Mouse (Mus musculus): ENCODE data around the gene Gpat3. TPM values are rescaled to one million over a fixed set of nuclear protein-coding genes. Genes with fewer than 3 reads are reported as not detected.

Gene Gpat3
- polyA plus RNA-seq, 1 experiment, result 1.7 TPM

DNA sequence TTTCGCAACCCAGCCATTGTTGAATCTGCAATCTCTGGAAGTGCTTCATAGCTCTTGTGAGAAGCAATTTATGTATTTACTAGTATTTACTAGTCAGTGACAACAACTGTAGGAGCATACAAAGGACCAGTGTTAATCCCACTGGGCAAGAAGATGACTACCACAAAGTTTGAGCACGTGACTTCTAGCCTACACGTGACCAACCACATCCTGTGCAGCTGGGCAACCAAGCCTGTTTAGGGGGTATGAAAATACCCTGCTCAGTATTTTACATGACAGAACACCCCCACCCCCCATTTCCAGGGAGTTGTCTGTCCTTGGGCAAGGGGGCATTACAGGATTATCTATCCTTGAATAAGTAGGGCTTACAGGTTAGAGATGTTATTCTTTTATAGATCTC is 11.0 kb downstream of the Gpat3 start:
- no peak for TF ChIP-seq CTCF (IDR thresholded peaks at IDR 0.05; ENCODE audit: borderline replicate concordance, insufficient read depth, low read length)
- no peak for TF ChIP-seq POLR2A (IDR thresholded peaks at IDR 0.05; ENCODE audit: low read depth, low read length)

GRCm38 (mm10) chr5:100860417-100861053 is 15.0 kb downstream of the Gpat3 start:
- TF ChIP-seq CTCF (IDR thresholded peaks at IDR 0.05; ENCODE audit: borderline replicate concordance, insufficient read depth, low read length) (no peak), POLR2A (IDR thresholded peaks at IDR 0.05; ENCODE audit: low read depth, low read length) (no peak)
- Histone ChIP-seq H3K4me3 (ENCODE audit: insufficient read depth, low read length) (no peak overlapping the region), H3K27ac (ENCODE audit: insufficient read depth, low read length) (no peak overlapping the region), H3K4me1 (ENCODE audit: control insufficient read depth, insufficient read depth, low read length) (peaks cover 7% of the 10 kb centered on the region)

More for the DNA sequence above, 11.0 kb downstream of the Gpat3 start:
- H3K4me1 ChIP-seq (ENCODE audit: control insufficient read depth, insufficient read depth, low read length), result peaks cover 6% of the 10 kb centered on the region
- H3K27ac ChIP-seq (ENCODE audit: insufficient read depth, low read length), result no peak overlapping the region
- H3K4me3 ChIP-seq (ENCODE audit: insufficient read depth, low read length), result no peak overlapping the region

DNA sequence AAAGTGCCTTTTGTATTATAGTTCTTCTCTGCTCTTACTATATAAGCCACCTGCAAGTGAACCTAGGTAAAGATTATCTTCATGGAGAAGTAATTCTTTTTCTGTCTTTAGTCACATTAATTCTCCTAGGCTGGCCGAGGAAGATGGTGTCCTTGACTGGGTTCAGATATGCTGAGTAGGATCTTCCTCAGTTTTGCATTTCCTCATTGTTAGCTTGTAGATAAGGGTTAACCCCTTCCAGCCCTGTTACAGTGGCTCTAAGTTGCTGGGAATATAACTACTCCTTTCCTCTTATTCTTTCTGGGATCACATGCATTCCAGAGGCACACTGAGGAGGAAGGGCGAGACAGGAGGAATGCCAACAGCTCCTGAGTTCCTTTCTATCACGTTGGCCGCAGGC is 15.6 kb downstream of the Gpat3 start:
- H3K4me1 ChIP-seq (ENCODE audit: control insufficient read depth, insufficient read depth, low read length), result peaks cover 11% of the 10 kb centered on the region
- H3K27ac ChIP-seq (ENCODE audit: insufficient read depth, low read length), result no peak overlapping the region
- TF ChIP-seq POLR2A (IDR thresholded peaks at IDR 0.05; ENCODE audit: low read depth, low read length), result no peak
- no peak for TF ChIP-seq CTCF (IDR thresholded peaks at IDR 0.05; ENCODE audit: borderline replicate concordance, insufficient read depth, low read length)
- H3K4me3 ChIP-seq (ENCODE audit: insufficient read depth, low read length), result no peak overlapping the region

DNA sequence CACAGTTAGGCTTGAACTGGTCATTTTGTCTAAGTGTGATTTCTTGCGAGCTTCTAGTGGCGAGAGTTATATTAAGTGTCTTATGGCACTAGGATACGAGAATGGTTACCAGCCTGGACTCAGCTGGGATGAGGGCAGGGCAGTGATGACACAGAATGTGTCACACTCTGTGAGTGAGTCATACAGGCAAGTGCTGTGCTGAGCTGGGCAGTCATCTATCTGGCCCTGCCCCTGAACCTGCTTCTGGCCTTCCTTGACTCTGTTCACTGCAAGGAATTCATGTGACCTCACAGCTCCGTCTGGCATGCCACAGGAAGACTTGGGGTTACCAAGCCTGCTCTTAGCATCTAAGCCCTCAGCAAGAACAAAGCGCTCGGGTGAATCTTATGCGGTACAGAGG is 16.3 kb downstream of the Gpat3 start:
- H3K27ac ChIP-seq (ENCODE audit: insufficient read depth, low read length), result no peak overlapping the region
- peaks cover 11% of the 10 kb centered on the region for H3K4me1 ChIP-seq (ENCODE audit: control insufficient read depth, insufficient read depth, low read length)
- no peak overlapping the region for H3K4me3 ChIP-seq (ENCODE audit: insufficient read depth, low read length)
- TF ChIP-seq POLR2A (IDR thresholded peaks at IDR 0.05; ENCODE audit: low read depth, low read length) (no peak), CTCF (IDR thresholded peaks at IDR 0.05; ENCODE audit: borderline replicate concordance, insufficient read depth, low read length) (no peak)

- Histone ChIP-seq H3K27ac (ENCODE audit: insufficient read depth, low read length) (no peak overlapping the region), H3K4me1 (ENCODE audit: control insufficient read depth, insufficient read depth, low read length) (peaks cover 11% of the 10 kb centered on the region), H3K4me3 (ENCODE audit: insufficient read depth, low read length) (no peak overlapping the region)
- TF ChIP-seq CTCF (IDR thresholded peaks at IDR 0.05; ENCODE audit: borderline replicate concordance, insufficient read depth, low read length) (no peak), POLR2A (IDR thresholded peaks at IDR 0.05; ENCODE audit: low read depth, low read length) (no peak)
These were observed 17.6 kb downstream of the Gpat3 start for GRCm38 (mm10) chr5:100863091-100863490.

- no peak overlapping the region for H3K4me3 ChIP-seq (ENCODE audit: insufficient read depth, low read length)
- TF ChIP-seq POLR2A (IDR thresholded peaks at IDR 0.05; ENCODE audit: low read depth, low read length) (no peak), CTCF (IDR thresholded peaks at IDR 0.05; ENCODE audit: borderline replicate concordance, insufficient read depth, low read length) (no peak)
- peaks cover 11% of the 10 kb centered on the region for H3K4me1 ChIP-seq (ENCODE audit: control insufficient read depth, insufficient read depth, low read length)
- no peak overlapping the region for H3K27ac ChIP-seq (ENCODE audit: insufficient read depth, low read length)
These were observed 18.9 kb downstream of the Gpat3 start for GRCm38 (mm10) chr5:100864438-100864837.

DNA sequence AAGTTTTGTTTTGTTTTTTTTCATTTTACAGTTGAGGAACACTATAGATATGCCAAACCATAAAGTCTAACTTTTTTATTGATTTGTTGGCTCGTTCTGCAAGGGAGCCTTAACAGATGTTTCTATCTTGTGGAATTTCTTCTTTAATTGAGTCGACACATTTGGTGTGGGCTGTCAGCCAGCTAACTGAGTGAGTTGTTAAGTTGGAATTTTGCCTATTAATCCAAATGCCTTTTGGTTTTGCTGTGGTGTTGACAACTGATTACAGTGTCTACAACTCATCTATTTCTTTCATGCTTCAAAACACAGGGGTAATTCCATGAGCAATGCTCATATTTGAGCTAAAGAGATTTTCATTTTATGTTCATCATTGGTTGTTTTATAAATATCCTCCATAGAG is 20.7 kb downstream of the Gpat3 start:
- Histone ChIP-seq H3K4me1 (ENCODE audit: control insufficient read depth, insufficient read depth, low read length) (peaks cover 5% of the 10 kb centered on the region; the same call in 1 of the 2 replicates), H3K27ac (ENCODE audit: insufficient read depth, low read length) (no peak overlapping the region), H3K4me3 (ENCODE audit: insufficient read depth, low read length) (no peak overlapping the region)
- TF ChIP-seq CTCF (IDR thresholded peaks at IDR 0.05; ENCODE audit: borderline replicate concordance, insufficient read depth, low read length) (no peak), POLR2A (IDR thresholded peaks at IDR 0.05; ENCODE audit: low read depth, low read length) (no peak)

DNA sequence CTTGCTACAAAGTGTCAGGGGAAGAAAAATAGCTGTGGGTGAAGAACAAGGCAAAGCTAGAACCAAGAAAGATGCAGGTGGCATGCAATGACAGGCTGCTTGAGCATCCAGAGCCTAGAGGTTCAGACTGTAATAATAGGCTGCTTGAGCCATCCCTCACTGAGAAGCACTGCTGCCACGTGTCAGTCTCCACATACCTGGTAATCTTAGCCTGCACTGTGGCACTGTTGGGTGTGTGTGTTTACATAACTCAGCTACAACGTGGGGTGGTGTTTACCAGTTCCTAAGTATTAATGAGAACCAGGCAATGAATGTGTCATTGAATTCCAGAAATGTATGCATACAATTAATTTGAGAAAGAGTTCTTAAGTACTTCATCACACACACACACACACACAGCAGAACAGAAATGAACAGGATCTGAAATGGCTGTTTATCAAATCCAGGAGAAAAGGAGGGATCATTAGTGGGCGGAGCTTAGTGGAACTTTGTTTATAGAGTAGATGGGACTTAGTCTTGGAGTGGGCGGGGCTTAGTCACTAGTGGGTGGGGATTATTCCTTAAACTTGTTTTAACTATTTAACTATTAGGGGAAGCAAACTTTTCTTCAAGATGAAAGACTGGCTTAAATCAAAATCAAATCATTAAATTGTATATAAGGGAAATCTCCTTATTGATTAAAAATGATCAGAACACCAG is 23.8 kb downstream of the Gpat3 start:
- no peak overlapping the region for H3K27ac ChIP-seq (ENCODE audit: insufficient read depth, low read length)
- TF ChIP-seq CTCF (IDR thresholded peaks at IDR 0.05; ENCODE audit: borderline replicate concordance, insufficient read depth, low read length) (no peak), POLR2A (IDR thresholded peaks at IDR 0.05; ENCODE audit: low read depth, low read length) (no peak)
- no peak overlapping the region for H3K4me3 ChIP-seq (ENCODE audit: insufficient read depth, low read length)

GRCm38 (mm10) chr5:100871987-100872386 is 26.5 kb downstream of the Gpat3 start:
- Histone ChIP-seq H3K27ac (ENCODE audit: insufficient read depth, low read length) (no peak overlapping the region), H3K4me1 (ENCODE audit: control insufficient read depth, insufficient read depth, low read length) (no peaks in the 10 kb centered on the region), H3K4me3 (ENCODE audit: insufficient read depth, low read length) (no peak overlapping the region)
- TF ChIP-seq POLR2A (IDR thresholded peaks at IDR 0.05; ENCODE audit: low read depth, low read length) (no peak), CTCF (IDR thresholded peaks at IDR 0.05; ENCODE audit: borderline replicate concordance, insufficient read depth, low read length) (no peak)

More for the DNA sequence above, 23.8 kb downstream of the Gpat3 start:
- peaks cover 5% of the 10 kb centered on the region; the same call in 1 of the 2 replicates for H3K4me1 ChIP-seq (ENCODE audit: control insufficient read depth, insufficient read depth, low read length)

DNA sequence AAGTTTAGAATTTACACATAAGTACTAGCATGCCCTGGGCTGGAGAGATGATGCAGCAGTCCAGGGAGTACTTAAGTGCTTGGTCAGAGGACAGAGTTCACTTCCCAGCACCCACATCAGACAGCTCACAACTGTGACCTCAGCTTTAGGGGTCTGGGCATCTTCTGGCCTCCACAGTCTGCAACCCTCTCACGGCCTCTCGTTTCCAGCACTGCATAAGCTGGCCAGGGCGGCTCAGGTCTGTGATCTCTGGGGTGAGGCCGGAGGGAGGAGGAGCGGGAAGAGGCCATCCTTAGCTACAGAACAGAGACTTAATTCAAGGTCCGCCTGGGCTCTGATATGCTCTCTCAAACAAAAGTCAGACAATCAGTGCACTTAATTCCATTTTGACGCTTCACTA is 29.2 kb downstream of the Gpat3 start:
- TF ChIP-seq CTCF (IDR thresholded peaks at IDR 0.05; ENCODE audit: borderline replicate concordance, insufficient read depth, low read length), result no peak
- no peak for TF ChIP-seq POLR2A (IDR thresholded peaks at IDR 0.05; ENCODE audit: low read depth, low read length)
- H3K27ac ChIP-seq (ENCODE audit: insufficient read depth, low read length), result no peak overlapping the region
- no peak overlapping the region for H3K4me3 ChIP-seq (ENCODE audit: insufficient read depth, low read length)
- H3K4me1 ChIP-seq (ENCODE audit: control insufficient read depth, insufficient read depth, low read length), result no peaks in the 10 kb centered on the region

Measured in embryonic fibroblast, embryonic 13.5 days (primary cell).